Mouse (Mus musculus): ENCODE data around the gene Tnks2.

Tnks2 gene

DNA sequence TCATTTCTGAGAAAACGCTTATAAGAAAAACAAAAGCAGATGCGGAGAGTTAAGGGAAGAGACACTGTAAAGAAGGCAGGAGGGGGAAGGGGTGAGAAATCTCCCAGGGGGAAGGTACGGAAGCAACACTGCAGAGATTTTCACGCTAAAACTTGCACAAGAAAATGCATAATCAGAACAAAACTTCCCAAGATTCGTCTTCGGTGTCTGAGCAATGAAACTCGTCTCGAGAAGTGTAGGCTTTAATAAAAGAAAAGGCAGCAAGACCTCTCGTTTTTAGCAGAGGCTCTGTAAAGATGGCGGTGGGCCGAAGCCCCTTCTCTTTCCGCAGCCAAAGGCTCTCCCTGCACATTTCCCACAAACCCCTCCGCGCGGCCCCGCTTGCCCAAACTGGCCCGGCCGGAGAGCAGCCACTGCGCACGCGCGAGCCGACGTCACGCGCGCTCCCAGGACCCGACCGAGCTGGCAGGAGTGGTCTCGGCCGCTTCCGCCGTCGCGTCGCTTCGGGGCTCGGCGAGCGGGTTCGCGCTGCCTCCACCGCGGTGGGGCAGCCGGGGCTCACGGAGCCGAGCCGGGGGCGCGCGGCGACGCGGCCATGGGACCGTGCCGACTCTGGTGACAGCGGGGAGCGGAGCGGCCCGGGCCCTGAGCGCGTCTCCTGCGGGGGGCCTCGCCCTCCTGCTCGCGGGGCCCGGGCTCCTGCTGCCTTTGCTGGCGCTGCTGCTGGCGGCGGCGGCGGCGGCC lies at the start of gene Tnks2:
Gene Tnks2, plus strand, starts transcription at position 445 of the 744 bp plus-strand sequence.
- DNase-seq: peak; percentile 100

DNA sequence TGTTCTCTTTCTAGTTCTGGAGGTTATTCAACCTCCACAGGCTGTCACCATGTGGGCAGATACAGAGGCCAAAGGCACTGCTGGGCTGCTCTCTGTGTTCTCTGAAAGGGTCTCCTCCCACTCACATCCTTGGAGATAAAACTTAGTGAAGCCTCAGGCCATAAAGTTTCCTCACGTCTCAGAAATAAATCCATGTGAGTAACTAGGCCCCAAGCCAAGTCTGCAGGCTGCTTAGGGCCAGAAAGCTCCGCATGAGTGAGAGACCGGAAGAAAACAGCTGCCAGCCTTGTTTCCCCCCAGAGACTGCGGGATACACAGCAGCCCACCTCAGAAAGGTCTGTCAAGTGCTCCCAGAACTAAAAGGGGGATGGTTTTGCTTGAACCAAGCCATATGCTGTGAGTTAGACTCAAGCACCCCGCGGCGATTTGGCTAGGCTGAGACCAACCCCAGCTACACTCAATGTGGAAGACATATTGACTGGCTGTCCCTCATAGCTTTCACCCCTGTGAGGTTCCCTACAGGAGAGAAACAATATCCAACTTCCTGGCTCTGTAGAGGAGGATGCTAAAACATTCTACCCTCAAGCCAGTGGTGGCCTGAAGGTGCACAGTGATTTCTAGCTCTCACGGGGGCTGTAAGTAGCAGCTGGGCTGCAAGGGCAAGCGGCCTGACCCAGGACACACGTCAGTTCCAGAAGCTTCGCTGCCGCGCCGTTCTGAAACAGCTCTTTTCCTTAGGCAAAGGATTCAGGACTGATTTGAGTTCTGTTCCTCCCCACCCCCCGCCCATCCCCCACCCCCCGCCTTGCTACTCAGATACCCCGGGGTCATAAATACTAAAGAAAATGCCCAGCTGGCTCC lies 43.9 kb upstream of the Tnks2 start:
- peak; percentile 97 for DNase-seq

DNA sequence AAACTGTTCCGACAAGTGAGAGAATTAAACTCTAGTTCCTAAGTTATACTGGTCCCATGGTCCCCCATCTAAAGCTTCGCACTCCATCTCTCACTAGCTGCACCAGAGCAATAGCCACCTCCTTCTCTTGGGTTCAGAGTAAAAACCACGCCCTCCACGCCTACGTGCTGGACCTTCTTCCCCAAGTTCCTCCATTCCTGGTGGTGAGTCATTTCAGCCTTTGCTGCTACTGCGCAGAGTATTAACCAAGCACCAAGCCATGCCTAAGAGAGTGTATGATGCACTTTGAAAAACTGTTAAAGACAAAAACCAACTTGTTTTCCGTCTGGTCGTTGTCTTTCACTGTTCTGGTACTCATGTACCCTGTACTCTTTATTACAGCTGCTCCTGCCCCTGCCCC lies 41.4 kb upstream of the Tnks2 start:
- DNase-seq: peak; percentile 90

DNA sequence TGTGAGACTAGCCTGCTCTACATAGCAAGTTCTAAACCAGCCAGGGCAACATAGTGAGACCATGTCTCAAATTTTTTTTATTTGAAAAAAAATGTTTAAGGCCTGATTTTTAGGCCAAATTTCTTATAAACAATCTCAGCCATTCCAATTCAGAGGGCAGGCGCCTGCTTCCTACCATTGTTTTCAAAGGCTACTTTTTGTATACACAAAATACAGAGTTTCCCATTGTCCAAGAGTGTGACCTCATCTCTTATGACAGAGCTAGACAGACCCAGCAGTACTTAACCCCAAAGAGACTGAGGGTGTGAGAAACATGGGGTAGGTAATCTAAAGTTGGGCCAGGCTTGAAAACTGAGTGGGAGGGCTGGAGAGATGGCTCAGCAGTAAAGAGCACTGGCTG lies 40.6 kb upstream of the Tnks2 start:
- no peak for DNase-seq

DNA sequence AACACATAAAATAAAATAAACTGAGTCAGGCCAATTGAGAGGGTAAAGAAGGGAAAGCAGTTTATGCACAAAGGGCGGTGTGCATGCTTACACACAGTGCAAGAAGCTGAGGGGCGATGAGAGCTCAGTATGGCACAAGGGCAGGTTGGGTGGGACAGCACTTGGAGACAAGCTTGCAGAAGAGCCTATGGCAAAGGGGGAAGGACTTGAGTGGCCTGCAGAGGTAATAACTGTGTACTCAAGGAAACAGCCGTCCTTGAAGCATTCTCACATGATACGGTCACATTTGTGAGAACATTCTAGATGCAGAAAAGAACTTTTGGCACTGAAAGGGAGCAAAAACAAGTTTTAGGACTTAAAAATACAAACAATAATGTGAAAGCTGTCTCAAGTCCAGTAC lies 40.0 kb upstream of the Tnks2 start:
- no peak for DNase-seq

DNA sequence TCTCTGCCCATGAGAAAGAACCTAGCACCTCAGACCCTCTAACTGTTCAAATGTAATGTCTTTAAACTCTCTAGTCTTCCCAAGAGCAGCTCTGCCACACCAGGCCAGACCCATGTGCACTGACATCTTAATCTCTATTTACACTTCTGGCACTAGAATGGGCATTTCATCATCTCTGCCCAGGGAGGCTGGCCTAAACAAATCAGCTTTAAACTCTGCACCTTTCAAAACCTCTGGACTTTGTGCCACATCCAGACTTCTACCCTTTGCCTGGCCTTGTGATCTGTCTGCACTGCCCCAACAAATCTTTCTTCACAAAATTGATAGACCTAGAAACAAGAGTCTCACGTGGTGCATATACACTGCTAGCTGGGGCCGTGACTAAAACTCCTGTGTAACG lies 38.8 kb upstream of the Tnks2 start:
- no peak for DNase-seq

DNA sequence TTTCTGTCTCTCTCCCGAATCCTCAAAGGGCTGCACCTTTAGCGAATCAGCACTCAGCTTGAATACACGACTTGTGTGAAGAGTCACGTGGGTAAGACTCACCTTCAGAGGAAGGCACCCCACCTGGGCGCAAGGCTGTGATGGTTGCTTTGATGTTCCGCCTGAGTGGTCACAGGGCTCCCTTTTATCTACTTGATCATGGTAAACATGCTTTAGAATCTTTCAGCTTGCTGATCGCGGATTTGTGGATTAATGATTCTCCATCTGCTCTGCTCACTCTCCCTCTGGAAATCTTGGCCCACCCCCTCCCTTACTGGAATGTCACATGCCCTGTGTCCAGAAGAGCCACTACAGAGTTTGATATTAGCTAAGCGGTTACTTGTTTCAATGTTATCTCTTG lies 37.1 kb upstream of the Tnks2 start:
- no peak for DNase-seq

DNA sequence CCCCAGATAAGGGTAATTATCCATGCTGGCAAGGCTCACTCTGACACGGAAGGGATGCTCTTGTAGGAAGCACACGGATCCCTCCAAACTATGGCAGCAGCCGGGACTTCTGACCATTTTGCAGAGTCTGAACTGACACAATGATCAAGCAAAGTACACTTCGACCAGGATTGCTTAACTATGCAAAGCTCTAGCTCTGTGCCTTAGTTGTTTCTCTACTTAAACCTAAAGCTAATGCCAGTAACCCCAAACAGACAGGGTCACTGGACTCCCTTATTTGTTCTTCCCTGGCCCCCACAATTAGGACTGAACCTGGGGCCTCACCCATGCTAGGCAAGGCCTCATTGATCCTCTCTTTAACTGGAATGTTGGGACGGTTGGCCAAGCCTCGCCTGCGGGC lies 33.7 kb upstream of the Tnks2 start:
- no peak for DNase-seq

DNA sequence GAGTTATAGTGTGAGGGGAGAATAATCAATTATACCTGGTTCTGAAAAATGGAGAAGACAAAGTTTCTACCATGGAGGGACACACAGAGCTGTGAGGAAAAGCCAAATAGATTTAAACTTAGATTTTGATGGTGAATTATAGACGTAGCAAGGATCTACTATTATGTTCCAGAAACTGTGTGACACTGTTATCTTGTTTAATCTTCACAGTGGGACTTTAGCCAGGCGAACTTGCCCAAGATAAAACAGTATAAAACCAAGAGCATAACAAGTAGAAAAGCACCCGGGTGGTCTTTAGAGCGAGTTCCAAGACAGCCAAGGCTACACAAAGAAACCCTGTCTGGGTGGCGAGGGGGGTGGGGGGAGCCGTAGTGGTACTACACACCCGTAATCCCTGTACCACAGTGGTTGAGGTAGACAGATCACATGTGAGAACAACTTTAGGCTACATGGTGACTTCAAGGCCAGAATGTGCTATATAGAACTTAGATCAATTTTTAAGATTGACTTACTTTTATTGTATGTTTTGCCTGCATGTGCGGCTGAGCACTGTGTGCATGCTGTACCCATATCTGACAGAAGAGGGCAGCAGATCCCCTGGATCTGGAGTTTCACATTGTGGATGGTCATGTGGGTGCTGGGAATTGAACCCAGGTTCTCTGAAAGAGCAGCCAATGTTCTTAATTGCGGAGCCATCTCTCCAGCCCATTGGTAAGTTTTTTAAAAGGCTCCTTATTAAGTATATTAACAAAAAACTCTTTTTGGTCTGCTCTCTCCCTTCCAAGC lies 32.0 kb upstream of the Tnks2 start:
- DNase-seq: no peak

DNA sequence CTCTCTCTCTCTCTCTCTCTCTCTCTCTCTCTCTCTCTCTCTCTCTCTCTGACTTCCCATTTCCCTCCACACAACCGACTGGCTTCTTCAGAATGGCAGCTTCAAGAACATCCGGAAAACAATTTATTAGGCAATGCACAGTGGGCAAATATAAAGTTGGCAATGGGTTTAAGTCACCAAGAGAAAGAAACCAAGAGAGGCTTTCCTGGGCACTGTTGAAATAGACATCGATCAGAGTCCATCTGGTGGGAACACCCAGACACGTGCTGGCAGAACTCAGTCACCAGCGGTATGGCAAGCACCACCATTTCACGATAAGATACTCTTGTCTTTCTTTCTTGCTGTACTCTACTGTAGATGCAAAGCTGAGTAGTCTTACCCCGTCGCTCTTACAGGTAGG lies 30.6 kb upstream of the Tnks2 start:
- no peak for DNase-seq

DNA sequence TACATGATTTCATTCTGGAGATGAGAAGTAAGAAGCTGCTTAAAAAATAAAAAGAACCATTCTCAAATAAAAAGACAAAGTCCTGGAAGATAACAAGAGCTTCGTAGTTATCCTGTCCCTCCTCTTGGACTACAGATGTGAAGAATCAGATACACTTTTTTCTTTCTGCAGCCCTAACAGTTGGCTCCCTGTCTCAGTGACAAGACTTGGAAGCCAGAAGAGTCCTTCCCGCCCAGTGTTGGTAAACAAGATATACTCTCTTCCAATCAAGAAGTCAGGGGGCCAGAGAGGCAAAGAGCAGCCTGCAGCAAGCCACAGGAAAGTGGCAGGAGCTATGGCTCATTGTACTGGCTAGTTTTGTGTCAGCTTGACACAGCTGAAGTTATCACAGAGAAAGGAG lies 27.2 kb upstream of the Tnks2 start:
- DNase-seq: no peak

DNA sequence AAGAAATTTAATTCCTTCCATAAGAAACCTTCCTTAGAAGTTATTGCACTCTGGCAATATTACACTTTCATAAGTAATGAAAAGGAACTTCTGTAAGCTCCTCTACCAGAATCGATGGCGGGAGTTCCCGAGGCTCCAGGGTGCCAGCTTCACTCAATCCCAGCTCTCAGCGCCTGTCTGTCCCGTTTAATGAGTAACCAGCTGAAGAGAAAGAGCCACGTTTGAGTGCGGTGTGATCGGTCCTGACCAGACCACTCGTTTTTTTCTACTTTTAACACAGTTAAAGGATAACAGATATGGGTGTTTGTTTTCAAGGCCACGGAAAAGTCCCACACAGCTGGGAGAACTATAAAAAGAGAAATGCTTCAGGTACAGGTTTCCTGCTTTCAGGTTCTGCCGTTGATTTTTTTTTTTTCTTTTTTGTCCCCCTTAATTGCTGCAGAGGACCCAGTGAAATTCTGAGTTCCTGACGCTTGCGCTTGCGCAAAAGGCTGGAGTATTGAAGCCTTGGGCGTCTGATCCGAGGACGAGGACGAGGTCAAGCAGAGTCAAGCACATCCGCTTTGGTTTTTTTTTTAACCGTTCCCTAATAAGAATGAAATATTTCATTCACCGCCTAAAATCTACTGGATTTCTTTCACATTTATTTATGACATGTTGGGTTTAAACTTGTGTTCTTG lies 25.5 kb upstream of the Tnks2 start:
- peak; percentile 56 for DNase-seq

DNA sequence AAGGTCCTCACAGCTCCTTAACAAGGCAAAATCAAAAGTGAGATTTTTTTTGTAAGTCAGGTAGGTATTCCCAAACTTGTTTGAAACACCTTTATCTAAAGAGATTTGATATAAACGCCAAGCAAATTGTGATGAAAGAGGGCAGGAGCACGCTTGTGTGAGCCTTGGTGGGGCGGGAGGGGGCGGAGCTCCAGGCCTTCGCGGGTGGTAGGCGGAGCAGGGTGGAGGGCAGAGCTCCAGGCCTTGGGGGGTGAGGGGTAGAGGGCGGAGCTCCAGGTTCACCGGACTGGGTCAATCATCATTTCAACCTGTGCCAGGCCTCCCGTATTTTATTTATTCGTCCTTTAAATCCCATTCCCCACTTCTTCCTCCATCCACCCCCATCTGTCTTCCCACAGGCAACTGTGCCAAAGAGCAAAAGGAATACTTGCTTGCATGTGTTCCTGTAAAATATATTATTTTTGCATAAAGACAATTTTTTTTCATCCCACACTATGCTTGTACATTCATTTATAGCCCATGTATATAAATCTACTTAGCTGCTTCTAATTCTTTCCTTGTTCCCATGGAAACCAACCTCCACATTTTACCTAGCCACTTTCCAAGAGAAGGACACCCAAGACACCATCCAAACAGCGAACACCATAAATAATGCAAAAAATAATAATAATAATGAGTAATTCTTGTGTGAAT lies 24.4 kb upstream of the Tnks2 start:
- DNase-seq: no peak

DNA sequence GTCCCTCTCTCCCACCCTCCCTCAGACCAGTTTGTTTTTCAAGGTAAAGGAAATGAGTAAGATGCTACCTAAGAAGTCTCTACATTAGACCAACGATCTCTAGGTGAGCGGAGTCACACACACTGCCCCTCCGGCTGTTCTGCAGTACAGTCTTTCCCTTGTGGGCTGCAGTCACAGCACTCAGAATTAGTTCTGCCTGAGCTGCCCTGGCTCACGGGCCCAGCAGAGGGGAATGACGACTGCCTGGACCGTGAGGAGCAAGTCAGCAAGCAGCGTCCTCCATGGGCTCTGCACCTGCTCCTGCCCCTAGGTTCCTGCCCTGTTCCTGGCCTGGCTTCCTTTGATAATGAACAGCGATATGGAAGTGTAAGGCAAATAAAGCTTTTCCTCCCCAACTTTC lies 22.0 kb upstream of the Tnks2 start:
- no peak for DNase-seq

DNA sequence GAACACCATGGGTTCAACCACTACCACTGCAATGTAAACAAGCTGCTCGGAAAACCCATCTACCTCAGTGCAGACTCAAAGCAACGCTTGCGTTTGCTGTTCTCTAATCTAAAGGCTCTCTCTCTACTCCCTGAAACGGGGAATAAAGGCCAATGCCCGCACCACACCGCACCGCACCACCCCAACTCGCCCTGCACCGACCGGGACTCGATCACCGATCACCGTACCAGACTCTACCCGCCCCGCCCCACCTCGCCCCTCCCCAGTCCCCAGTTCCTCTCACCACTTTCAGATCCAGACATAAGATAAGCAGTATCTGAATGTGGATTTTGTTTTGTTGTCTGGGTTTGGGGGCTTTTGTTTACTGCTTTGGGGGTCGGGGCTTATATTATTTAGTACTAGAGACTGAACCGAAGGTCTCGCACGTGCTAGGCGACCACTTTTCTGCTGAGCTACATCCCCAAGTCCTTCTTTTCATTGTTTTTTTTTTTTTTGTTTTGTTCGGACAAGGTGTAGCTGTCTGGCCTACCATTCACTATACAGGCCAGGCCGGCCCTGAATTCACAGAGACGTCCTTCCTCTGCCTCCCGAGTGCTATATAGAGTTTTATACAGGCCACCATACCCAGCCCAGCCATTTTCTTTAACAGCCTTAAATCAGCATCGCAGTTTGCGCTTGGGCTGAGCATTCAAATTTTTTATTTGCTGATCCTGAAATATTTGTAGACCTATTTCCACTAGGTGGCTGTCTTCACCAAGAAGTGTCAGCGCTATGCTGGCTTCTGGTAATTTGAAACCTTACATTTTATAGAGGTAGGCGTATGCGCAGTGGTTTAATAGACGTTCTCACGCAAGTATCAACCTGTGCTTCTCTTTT lies 18.4 kb upstream of the Tnks2 start:
- peak; percentile 86 for DNase-seq

DNA sequence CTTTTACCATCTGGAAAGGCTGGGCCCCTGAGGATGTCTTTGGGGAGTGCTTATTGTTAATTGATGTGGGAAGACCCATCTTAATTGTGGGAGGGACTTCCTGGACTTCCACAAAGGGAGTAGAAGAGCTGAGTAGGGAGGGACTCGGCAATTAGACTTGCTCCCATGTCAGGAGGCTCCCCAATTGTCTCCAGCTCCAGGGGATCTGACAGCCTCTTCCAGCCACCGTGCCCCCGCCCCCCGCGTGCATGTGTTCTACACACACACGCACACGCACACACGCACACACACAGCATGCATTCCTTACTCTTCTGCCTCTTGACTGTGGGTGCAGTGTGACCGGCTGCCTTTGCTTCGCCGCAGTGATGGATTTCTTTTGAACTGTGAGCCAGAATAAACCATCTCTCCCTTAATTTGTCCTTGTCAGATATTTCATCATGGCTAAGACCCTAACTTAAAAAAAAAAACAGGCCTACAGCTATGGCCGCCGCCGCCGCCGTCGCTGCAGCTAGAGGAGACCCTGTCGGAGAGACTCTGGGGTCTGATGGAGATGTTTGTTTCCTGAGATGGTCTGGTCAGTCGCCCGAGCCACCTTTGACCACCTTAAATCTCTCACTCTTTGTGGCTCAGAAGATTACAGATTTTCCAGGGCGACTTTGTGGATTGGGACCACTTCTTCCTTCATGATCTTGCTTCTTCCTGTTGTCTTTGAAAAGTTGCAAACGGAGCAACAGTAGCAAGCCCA lies 15.7 kb upstream of the Tnks2 start:
- peak; percentile 96 for DNase-seq

DNA sequence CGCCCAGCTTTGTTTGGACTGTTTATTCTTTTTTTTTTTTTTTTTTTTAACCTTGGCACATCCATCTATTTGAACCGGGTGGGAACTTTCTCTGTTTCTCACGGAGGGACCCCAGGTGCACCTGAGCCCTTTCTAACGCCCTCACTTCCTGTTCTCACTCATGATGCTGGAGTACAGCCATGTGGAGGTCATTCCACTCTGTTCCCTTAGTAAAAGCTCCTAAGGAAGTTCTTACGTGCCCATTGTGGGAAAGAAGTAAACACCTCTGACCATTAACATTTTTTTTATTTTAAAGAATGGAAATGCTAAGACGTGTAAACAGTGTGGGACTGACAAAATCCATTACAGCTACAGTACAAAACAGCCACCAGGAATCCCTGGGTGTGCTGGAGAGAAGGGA lies 14.8 kb upstream of the Tnks2 start:
- peak; percentile 94 for DNase-seq

DNA sequence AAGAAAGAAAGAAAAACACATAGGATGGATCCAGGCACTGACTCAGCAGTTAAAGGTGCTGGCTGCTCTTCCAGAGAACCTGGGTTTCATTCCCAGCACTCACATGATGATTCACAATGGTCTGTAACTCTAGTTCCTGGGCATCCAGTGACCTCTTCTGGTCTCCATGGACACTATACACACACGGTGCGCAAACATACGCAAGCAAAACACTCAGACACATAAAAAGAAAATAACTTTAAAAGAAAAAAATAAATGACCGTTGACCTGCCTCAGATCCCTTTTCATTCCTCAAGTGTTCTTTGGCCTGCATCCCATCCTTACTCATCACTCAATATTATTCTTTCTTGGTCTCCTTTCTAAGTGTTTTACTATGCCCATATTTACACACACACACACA lies 13.6 kb upstream of the Tnks2 start:
- DNase-seq: peak; percentile 23

DNA sequence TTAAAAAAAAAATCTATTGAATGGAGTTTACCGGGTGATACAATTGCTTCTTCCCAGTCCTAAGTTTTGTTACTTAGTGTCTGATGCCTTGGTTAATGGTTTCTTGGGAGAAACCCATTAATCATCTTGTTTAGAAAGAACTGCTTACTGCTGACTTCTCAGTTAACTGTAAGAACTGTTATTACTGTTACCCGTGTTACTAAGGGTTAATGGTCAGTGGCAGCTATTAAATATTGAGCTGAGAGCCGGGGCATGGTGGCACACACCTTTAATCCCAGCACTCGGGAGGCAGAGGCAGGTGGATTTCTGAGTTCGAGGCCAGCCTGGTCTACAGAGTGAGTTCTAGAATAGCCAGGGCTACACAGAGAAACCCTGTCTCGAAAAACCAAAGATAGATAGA lies 12.7 kb upstream of the Tnks2 start:
- DNase-seq: peak; percentile 15

DNA sequence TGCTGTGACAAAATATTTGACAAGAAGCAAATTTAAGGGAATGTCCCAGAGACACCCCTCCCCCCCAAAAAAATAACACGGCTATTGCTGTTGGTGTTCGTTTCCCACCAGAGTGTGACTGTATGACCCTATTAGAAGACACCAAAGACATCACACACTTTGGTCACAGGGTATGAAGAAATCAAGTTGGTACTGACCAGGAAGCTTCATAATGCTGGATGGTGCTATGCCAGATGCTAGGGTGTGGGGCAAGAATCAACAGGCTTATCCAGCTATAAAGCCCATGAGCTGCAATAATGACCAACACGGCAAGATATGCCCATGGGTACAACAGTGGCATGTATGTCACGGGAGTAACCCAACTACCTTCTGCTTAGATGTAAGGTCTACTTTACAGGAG lies 11.3 kb upstream of the Tnks2 start:
- DNase-seq: peak; percentile 52

DNA sequence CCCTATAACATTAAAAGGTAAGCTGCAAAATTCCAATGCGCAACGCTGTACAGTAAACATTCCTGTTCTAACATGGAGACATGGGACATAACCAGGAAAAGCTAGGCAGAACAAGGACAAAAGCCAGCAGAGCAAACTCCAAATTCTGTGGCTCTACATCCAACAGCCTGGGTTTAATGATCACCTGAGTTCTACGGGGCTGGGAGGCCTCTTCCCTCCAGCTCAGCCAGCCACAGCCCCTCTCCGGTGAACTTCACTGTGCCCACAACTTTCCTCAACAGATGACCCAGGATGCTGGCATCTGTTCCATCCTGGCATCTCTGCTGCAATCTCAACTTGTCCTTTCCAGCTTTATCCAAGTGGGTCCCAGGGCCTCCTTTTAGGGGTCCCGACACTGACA lies 6.4 kb upstream of the Tnks2 start:
- DNase-seq: no peak

Data from heart, adult 11 months (tissue).